Mouse (Mus musculus) liver, embryonic 14.5 days (tissue): ENCODE measurements at regions not wholly inside any gene's neighbourhood (a gene's known extent, or its start where the extent isn't known, plus 50 kb on each side); places are given as distances from the start of the nearest gene placed in this dataset.

Experiments used
- CTCF ChIP-seq: IDR thresholded peaks from 2 replicates; pipeline ENCODE4 v1.5.1; 2016; ENCODE audit warnings: antibody characterized with exemption, low read depth, control low read depth
- EP300 ChIP-seq: IDR thresholded peaks from 2 replicates; pipeline ENCODE4 v1.6.1; 2016; ENCODE audit warnings: antibody characterized with exemption, low read depth

GRCm38 (mm10) chr3:124227701-124228100 lies 93.0 kb upstream of the Tram1l1 start:
- TF ChIP-seq CTCF, result no peak
- TF ChIP-seq EP300, result no peak
